Mouse (Mus musculus) adrenal gland, postnatal 4 days (tissue): ENCODE data around the gene Itgb4. TPM values are rescaled to one million over a fixed set of nuclear protein-coding genes. Genes with fewer than 3 reads are reported as not detected.
A peak's percentile ranks its signal among the peaks of the same experiment; 100 is the strongest.

ENCODE experiments used
- DNase-seq, 2 experiments: peaks; one replicate each; pipeline ENCODE4 v3.0.0; 2021 to 2022; ENCODE audit warnings: low spot score in 2 of 2, mixed read lengths in 2 of 2
- total RNA-seq, 2 experiments: library from RNA; stranded (reverse); gene quantifications; 2 replicates each; pipeline ENCODE4 v1.2.3; 2021

Itgb4 gene
- total RNA-seq, 2 experiments from 2014 or later = 5.0 to 8.7 TPM

- DNase-seq = no peak
Measured at GRCm38 (mm10) chr11:116025056-116025845, 50.7 kb downstream of the Itgb4 start.

- DNase-seq = no peak
Measured at GRCm38 (mm10) chr11:116027756-116028155, 53.2 kb downstream of the Itgb4 start, which contains the start of gene H3f3b. Gene H3f3b, minus strand, starts transcription at chr11:116027962.

- DNase-seq = no peak
Measured at GRCm38 (mm10) chr11:116028177-116028865, 53.8 kb downstream of the Itgb4 start.

GRCm38 (mm10) chr11:116029086-116029865, 54.8 kb downstream of the Itgb4 start:
- DNase-seq = no peak

GRCm38 (mm10) chr11:116030088-116030897, 55.8 kb downstream of the Itgb4 start, which contains the start of gene Unk:
Gene Unk, plus strand, starts transcription at chr11:116030322.
- DNase-seq = peak; percentile 85 to 93

GRCm38 (mm10) chr11:116030898-116031845, 56.7 kb downstream of the Itgb4 start:
- DNase-seq = no peak

- DNase-seq = no peak
Measured at GRCm38 (mm10) chr11:116034584-116034983, 60.1 kb downstream of the Itgb4 start.

- no peak for DNase-seq
Measured at GRCm38 (mm10) chr11:116036671-116037070, 62.2 kb downstream of the Itgb4 start.

GRCm38 (mm10) chr11:116037826-116038225, 63.3 kb downstream of the Itgb4 start:
- DNase-seq = no peak

- no peak for DNase-seq
Measured at GRCm38 (mm10) chr11:116040593-116040992, 66.1 kb downstream of the Itgb4 start.

- DNase-seq = no peak
Measured at GRCm38 (mm10) chr11:116041833-116042232, 67.3 kb downstream of the Itgb4 start.

- no peak for DNase-seq
Measured at GRCm38 (mm10) chr11:116042372-116043138, 68.0 kb downstream of the Itgb4 start.

GRCm38 (mm10) chr11:116043286-116043685, 68.8 kb downstream of the Itgb4 start:
- DNase-seq = no peak

- DNase-seq = no peak
Measured at GRCm38 (mm10) chr11:116045173-116045572, 70.7 kb downstream of the Itgb4 start.

- no peak for DNase-seq
Measured at GRCm38 (mm10) chr11:116049610-116050009, 75.1 kb downstream of the Itgb4 start.

- no peak for DNase-seq
Measured at GRCm38 (mm10) chr11:116050196-116050595, 75.7 kb downstream of the Itgb4 start.

- no peak for DNase-seq
Measured at GRCm38 (mm10) chr11:116053510-116054229, 79.2 kb downstream of the Itgb4 start.

- DNase-seq = no peak
Measured at GRCm38 (mm10) chr11:116055873-116056272, 81.4 kb downstream of the Itgb4 start.
